In genomic region chr2:68325306-68325705, GRCm38 (mm10) we compare ENCODE assay signal across 20 mouse cellular contexts.
A peak's percentile ranks its signal among the peaks of the same experiment; 100 is the strongest.
DNase-seq lines count a peak whose midpoint lies in the region; ATAC-seq and TF ChIP-seq lines count a peak whose summit lies in the region.
"Had no signal": no experiment of that assay in that cellular context is flagged by ENCODE, and none has a peak within 500 bp of the region (broad histone marks: within the 10 kb centered on the region; RNA-seq: fewer than 3 reads in every experiment).

No protein-coding gene starts in this region.

- WGBS in lung, postnatal 0 days = 68% methylated on average over 5 of the region's 5 CpGs

- no peaks in the 10 kb centered on the region for H3K36me3 ChIP-seq in lung, postnatal 0 days (ENCODE audit: insufficient read depth, low read length)
- H3K36me3 ChIP-seq: embryonic facial prominence, embryonic 15.5 days had no signal

- no peaks in the 10 kb centered on the region for H3K4me1 ChIP-seq in lung, postnatal 0 days (ENCODE audit: insufficient read depth, low read depth, low read length)
- H3K4me1 ChIP-seq: embryonic facial prominence, embryonic 15.5 days had no signal

- H3K4me2 ChIP-seq in lung, postnatal 0 days (replicated peaks; ENCODE audit: low read depth, low read length) = no peak overlapping the region
- H3K4me2 ChIP-seq: embryonic facial prominence, embryonic 15.5 days had no signal

- TF ChIP-seq CTCF in layer of hippocampus, adult 2 months (conservative IDR thresholded peaks at IDR 0.05) = no peak
- no peak for TF ChIP-seq CTCF in lung, postnatal 0 days (IDR thresholded peaks at IDR 0.05)

- ATAC-seq in lung, postnatal 0 days = no peak
- no peak for ATAC-seq in erythroblast, adult 5-6 weeks (replicated peaks; ENCODE audit: low FRiP score, poor library complexity, severe bottlenecking)
- ATAC-seq: hindbrain, embryonic 16.5 days had no signal

- peak in 1 of 2 experiments; percentile 43 for DNase-seq in layer of hippocampus, adult 2 months (ENCODE audit: low spot score in 2 of 2)
- DNase-seq in layer of hippocampus, postnatal 10 days (ENCODE audit: low spot score in 2 of 2) = no peak
- DNase-seq in cerebellum, adult 11-12 months = peak; percentile 59
- DNase-seq in cerebellum, adult 9-11 months = peak; percentile 60
- peak; percentile 49 for DNase-seq in telencephalon, adult 2 months (ENCODE audit: low read depth, low spot score)
- no peak for DNase-seq in lung, postnatal 0 days (ENCODE audit: low spot score)
- DNase-seq: adrenal gland, adult 2 months; gastrocnemius, postnatal 25 days; heart, adult 2 months; heart, postnatal 4 days; kidney, adult 18-20 months; kidney, postnatal 10 days; lung, postnatal 10 days; midbrain, embryonic 14.5 days; spleen, adult 18-20 months; thymus, adult 18-20 months had no signal

- peak overlapping the region; percentile 83 for H3K27ac ChIP-seq in layer of hippocampus, adult 2 months
- H3K27ac ChIP-seq in lung, postnatal 0 days (ENCODE audit: low read length) = no peak overlapping the region
- H3K27ac ChIP-seq: embryonic facial prominence, embryonic 15.5 days; heart, adult 2 months had no signal

- no peaks in the 10 kb centered on the region for H3K27me3 ChIP-seq in lung, postnatal 0 days (replicated peaks; ENCODE audit: insufficient read depth, low read length)
- H3K27me3 ChIP-seq: embryonic facial prominence, embryonic 15.5 days had no signal

- no peaks in the 10 kb centered on the region for H3K9me3 ChIP-seq in lung, postnatal 0 days (ENCODE audit: low read length)
- H3K9me3 ChIP-seq: embryonic facial prominence, embryonic 15.5 days had no signal

- TF ChIP-seq EP300 in lung, postnatal 0 days (IDR thresholded peaks at IDR 0.05) = no peak

- H3K9ac ChIP-seq in lung, postnatal 0 days (replicated peaks; ENCODE audit: low read depth) = no peak overlapping the region
- H3K9ac ChIP-seq: embryonic facial prominence, embryonic 15.5 days had no signal

- no peak overlapping the region for H3K4me3 ChIP-seq in layer of hippocampus, adult 2 months
- no peak overlapping the region for H3K4me3 ChIP-seq in lung, postnatal 0 days (ENCODE audit: low read depth, low read length)
- H3K4me3 ChIP-seq: embryonic facial prominence, embryonic 15.5 days; heart, adult 2 months; myocyte had no signal

Comparison
In these comparisons a context has a peak if more than half of its experiments do, and no peak if none do; other contexts are left out.
1. DNase-seq: peak in cerebellum, adult 11-12 months (single experiment), cerebellum, adult 9-11 months (single experiment) and telencephalon, adult 2 months (single experiment); none in layer of hippocampus, postnatal 10 days (0 of 2) and lung, postnatal 0 days (single experiment).